Mouse (Mus musculus) embryonic facial prominence, embryonic 10.5 days (tissue): ENCODE measurements around the gene Uqcc3. TPM values are rescaled to one million over a fixed set of nuclear protein-coding genes. Genes with fewer than 3 reads are reported as not detected.
A peak's percentile ranks its signal among the peaks of the same experiment; 100 is the strongest.

Experiments used
- DNase-seq: peaks from one replicate; pipeline ENCODE4 v3.0.0-alpha.2; 2017; ENCODE audit warnings: low spot score
- H3K27ac ChIP-seq: fragments of 300-500 bp; sonication (generic); replicated peaks from 2 replicates; pipeline ENCODE4 v1.5.1; 2016; ENCODE audit warnings: mild to moderate bottlenecking
- H3K27me3 ChIP-seq: fragments of 300-500 bp; sonication (generic); replicated peaks from 2 replicates; pipeline ENCODE4 v1.6.1; 2016; ENCODE audit warnings: low read depth, mild to moderate bottlenecking; ENCODE audit not compliant: poor library complexity, severe bottlenecking
- H3K36me3 ChIP-seq: fragments of 300-500 bp; sonication (generic); replicated peaks from 2 replicates; pipeline ENCODE4 v1.6.1; 2016; ENCODE audit warnings: mild to moderate bottlenecking, moderate library complexity
- H3K4me1 ChIP-seq: fragments of 300-500 bp; sonication (generic); 2 replicates; pipeline ENCODE4 v1.6.1; 2016
- H3K4me3 ChIP-seq: fragments of 300-500 bp; sonication (generic); 2 replicates; pipeline ENCODE4 v1.5.1; 2016; ENCODE audit warnings: mild to moderate bottlenecking, moderate library complexity
- H3K9me3 ChIP-seq: fragments of 300-500 bp; sonication (generic); 2 replicates; pipeline ENCODE4 v1.6.1; 2016; ENCODE audit warnings: mild to moderate bottlenecking
- WGBS: fragments of 180-500 bp; shearing (Covaris S2); methylation state at CpG from one replicate; pipeline ENCODE4 v1.1.7; 2016; 5-methylcytosine and 5-hydroxymethylcytosine counted together
- polyA plus RNA-seq: library from polyadenylated mRNA; unstranded; fragments of >200 nt; fragmentation: Nextera tagmentation; extraction: Ambion mirVana; gene quantifications from 2 replicates; pipeline ENCODE4 v1.2.1, GENCODE M21; 2016

Gene Uqcc3
- polyA plus RNA-seq, 1 experiment from 2014 or later: 62.0 TPM

DNA sequence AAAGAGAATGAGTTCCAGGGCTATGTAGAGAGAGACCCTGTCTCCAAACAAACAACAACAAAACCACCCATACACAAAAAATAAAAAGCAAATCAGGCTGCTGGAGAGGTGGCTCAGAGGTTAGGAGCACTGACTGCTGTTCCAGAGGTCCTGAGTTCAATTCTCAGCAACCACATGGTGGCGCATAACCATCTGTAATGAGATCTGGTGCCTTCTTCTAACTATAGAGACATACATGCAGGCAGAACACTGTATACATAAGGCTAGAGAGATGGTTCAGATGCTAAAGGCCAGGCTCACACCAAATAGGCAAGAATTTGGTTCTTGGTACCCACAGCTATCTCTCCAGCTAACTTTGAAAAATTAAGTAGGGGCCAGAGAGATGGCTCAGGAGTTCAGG lies 21.7 kb downstream of the Uqcc3 start:
- DNase-seq: no peak
- no peak overlapping the region for H3K4me3 ChIP-seq

DNA sequence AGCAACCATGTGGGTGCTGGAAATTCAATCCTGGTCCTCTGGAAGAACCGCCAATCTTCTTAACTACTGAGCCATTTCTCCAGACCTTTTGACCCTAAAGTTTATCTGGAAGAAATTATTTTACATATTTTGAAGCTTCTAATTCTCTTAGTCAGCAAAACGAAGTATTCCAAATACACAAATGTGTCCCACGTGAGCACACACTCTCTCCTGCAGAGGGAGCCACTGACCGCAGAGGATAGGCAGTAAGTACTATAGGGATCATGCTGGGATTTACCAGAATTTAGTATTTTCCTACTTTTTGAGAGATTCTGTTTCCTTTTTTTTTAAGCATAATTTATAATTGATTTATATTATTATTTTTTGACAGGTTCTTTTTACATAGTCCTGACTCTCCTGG lies 23.0 kb downstream of the Uqcc3 start:
- Histone ChIP-seq H3K36me3 (no peaks in the 10 kb centered on the region), H3K27me3 (no peaks in the 10 kb centered on the region), H3K4me3 (no peak overlapping the region), H3K4me1 (peaks cover 9% of the 10 kb centered on the region), H3K9me3 (no peaks in the 10 kb centered on the region), H3K27ac (no peak overlapping the region)
- DNase-seq: peak; percentile 36
- WGBS: 43% methylated on average over 4 of the region's 4 CpGs

More for the DNA sequence above, 21.7 kb downstream of the Uqcc3 start:
- peaks cover 9% of the 10 kb centered on the region for H3K4me1 ChIP-seq
- WGBS: 18% methylated on average over 1 of the region's 1 CpGs
- no peaks in the 10 kb centered on the region for H3K36me3 ChIP-seq
- no peaks in the 10 kb centered on the region for H3K9me3 ChIP-seq
- no peak overlapping the region for H3K27ac ChIP-seq
- H3K27me3 ChIP-seq: no peaks in the 10 kb centered on the region

DNA sequence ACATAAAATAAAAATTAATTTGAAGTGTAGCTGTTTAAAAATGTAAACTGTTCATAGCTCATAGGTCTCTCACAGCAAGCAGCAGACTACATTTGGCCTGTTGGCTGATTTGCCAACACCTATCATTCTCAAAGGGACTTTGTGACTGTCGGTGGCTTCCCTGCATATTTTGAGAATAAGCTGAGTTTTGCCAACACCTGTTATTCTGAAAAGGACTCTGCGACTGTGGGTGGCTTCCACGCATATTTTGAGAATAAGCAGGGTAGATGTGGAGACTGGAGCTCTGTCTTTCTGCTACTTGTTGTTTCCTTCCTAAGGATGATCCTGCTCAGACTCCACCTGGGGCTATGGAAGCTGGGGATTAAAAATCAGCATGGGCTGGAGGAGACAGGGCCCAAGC lies 27.6 kb downstream of the Uqcc3 start:
- H3K27me3 ChIP-seq: no peaks in the 10 kb centered on the region
- H3K4me1 ChIP-seq: peaks cover 24% of the 10 kb centered on the region
- no peak overlapping the region for H3K27ac ChIP-seq
- H3K9me3 ChIP-seq: no peaks in the 10 kb centered on the region
- H3K4me3 ChIP-seq: no peak overlapping the region
- DNase-seq: no peak
- WGBS: 85% methylated on average over 3 of the region's 3 CpGs
- peaks cover 8% of the 10 kb centered on the region; the same call in 1 of the 2 replicates for H3K36me3 ChIP-seq

DNA sequence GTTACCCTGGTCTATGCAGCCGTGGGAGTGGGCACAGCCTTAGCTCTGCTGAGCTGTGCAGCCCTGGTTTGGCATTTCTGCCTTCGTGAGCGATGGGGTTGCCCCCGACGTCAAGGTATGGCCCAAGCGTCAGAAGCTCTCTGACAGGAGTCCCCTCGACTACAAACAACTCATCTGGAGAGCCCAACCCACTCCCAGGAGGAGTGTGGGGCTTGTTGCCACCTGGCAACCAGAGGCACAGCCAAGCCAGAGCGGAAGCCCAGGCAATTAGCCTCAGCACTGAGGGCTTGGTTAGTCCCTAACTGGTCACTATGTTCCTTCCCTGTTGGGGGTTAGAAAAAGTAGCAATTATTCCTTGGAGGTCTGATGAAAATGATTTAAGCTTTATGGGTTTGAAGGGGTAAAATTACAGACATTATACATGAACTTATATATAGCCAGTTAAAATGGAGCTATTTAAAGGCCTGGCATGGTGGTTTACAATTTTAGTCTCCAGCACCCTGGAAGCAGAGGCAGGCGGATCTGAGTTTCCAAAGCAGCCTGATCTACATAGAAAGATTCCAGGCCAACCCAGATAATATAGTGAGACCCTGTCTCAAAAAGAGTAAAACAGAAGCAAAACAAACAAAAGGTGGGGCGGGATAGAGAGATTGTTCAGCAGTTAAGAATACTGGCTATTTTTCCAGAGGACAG lies 28.3 kb downstream of the Uqcc3 start:
- DNase-seq: no peak
- Histone ChIP-seq H3K9me3 (no peaks in the 10 kb centered on the region), H3K4me3 (no peak overlapping the region), H3K36me3 (peaks cover 16% of the 10 kb centered on the region), H3K4me1 (peaks cover 27% of the 10 kb centered on the region), H3K27me3 (no peaks in the 10 kb centered on the region), H3K27ac (no peak overlapping the region; the same call in 1 of the 2 replicates)
- WGBS: 61% methylated on average over 10 of the region's 10 CpGs

DNA sequence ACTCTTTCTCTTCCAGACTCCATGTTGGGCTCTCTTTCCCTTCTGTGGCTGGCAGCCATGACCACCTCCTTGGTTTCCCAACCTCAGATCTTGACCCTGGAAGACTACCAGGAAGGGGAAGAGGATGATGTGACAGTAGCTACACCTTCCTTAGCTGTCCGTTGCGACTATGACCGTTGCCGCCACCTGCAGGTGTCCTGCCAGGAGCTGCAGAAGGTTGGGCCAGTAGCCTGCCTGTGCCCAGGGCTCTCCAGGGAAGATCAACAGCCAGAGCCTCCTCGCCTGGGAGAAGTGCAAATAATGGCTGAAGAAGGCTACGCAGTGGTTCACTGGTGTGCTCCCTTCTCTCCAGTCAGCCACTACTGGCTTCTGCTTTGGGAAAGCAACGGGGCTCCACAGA lies 29.1 kb downstream of the Uqcc3 start:
- Histone ChIP-seq H3K4me3 (no peak overlapping the region), H3K9me3 (no peaks in the 10 kb centered on the region), H3K36me3 (peaks cover 23% of the 10 kb centered on the region), H3K27ac (no peak overlapping the region; the same call in 1 of the 2 replicates), H3K27me3 (no peaks in the 10 kb centered on the region), H3K4me1 (peaks cover 27% of the 10 kb centered on the region)
- no peak for DNase-seq
- WGBS: 58% methylated on average over 7 of the region's 7 CpGs

DNA sequence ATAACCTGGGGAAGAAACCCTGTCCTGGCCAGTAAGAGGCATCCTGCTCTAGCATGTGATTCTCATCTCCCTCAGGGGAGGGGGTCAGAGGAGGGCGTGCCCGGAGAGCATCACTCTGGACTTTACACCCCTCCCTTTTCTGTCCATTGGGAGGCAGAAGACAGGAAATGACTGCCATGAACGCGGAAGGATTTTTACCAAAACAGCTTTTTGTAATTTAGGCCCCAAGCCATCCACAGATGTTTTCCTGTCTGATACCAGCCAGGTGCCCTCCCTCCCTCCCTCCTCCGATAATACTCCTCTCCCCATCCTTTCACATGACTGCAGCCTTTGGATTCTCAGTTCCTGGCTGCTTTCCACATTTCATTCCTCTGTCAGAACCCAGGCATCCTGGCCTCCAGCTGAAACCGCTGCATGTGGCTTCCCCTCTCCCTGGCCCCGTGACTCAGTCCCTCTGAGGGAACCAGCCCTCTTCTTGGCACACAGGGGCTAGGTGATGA lies 30.3 kb downstream of the Uqcc3 start, which contains the start of gene Lrrn4cl:
Gene Lrrn4cl, plus strand, starts transcription at position 367 of the 500 bp plus-strand sequence.
- H3K9me3 ChIP-seq: no peaks in the 10 kb centered on the region
- H3K4me1 ChIP-seq: peaks cover 27% of the 10 kb centered on the region
- no peaks in the 10 kb centered on the region for H3K27me3 ChIP-seq
- 21% methylated on average over 7 of the region's 7 CpGs for WGBS
- DNase-seq: peak; percentile 55
- H3K36me3 ChIP-seq: peaks cover 35% of the 10 kb centered on the region
- H3K27ac ChIP-seq: peak within 1 kb of the TSS; percentile 31
- no peak within 1 kb of the TSS for H3K4me3 ChIP-seq

DNA sequence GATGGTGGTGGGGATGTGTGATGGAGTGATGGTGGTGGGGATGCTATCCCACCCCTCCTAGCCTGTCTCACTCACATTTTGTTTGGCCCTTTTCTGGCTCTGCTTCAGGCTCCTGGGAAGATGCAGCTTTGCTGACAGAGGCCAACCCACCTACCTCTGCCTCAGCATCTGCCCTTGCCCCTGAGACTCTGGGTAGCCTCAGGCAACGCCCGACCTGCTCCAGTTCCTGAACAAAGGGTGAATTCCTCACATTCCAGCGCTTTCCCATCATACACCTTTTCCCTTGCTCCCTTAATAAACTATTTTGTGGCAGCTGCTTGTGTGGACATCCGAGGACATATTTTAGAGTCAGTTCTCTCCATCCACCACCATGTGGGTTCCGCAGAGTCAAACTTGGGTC lies 32.4 kb downstream of the Uqcc3 start:
- WGBS: 77% methylated on average over 5 of the region's 5 CpGs
- no peak overlapping the region for H3K4me3 ChIP-seq

DNA sequence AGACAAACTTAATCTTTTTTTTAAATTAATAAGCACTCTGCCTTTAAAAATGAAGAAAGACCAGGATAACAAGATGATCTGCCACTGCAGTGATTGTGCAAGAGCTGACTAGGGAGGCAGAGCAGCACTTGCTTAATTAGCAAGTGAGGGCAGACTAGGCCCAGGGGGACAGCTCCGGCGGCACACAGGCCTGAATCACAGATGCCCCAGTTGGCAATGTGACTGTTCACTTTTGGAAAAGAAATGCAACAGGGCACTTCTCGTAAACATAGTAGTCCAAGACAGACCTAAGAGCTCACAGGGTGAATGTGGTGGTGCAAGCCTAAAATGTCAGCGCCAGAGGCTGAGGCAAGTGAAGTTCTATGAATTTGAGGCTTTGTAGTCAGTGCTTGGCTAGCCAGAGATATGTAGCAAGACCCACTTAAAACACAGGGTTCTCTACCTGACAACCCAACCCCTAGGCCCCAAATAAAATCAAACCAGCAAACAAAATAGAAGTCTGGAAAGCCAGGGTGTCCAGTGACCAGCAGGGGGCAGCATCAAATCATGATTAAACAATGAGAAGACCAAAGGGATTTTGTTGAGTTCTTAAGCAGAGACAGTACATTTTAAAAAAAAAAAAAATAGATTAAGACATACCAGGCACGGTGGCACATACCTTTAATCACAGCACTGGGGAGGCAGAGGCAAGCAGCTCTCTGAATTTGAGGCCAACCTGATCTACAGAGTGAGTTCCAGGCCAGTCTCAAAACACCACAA lies 36.2 kb downstream of the Uqcc3 start:
- Histone ChIP-seq H3K4me1 (peaks cover 24% of the 10 kb centered on the region), H3K9me3 (no peaks in the 10 kb centered on the region), H3K4me3 (no peak overlapping the region), H3K36me3 (peaks cover 53% of the 10 kb centered on the region), H3K27ac (no peak overlapping the region), H3K27me3 (no peaks in the 10 kb centered on the region)
- 65% methylated on average over 5 of the region's 5 CpGs for WGBS
- DNase-seq: peak; percentile 77

More for the DNA sequence above, 32.4 kb downstream of the Uqcc3 start:
- no peak overlapping the region for H3K27ac ChIP-seq
- H3K27me3 ChIP-seq: no peaks in the 10 kb centered on the region
- DNase-seq: no peak
- H3K9me3 ChIP-seq: no peaks in the 10 kb centered on the region
- peaks cover 27% of the 10 kb centered on the region for H3K4me1 ChIP-seq
- H3K36me3 ChIP-seq: peaks cover 36% of the 10 kb centered on the region

DNA sequence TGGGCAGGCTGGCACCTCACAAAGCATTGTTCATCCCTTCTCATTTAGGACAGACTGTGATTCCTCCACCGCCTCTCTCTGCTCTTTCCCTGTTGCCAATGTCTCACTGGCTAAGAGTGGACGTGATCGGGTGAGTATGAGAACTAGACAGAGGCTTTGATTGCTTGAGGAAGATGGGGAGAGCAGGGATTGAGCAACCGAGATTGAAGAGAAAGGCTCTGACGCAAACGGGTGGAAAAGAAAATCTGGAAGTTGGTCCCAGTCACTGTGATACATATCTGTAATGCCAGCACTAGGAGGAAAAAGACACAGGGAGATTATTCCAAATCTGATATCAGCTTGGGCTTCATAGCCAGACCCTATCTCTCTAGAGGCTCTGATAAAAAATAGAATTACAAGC lies 37.8 kb downstream of the Uqcc3 start:
- H3K27ac ChIP-seq: no peak overlapping the region
- H3K4me1 ChIP-seq: peaks cover 34% of the 10 kb centered on the region
- peaks cover 43% of the 10 kb centered on the region for H3K36me3 ChIP-seq
- DNase-seq: no peak
- no peaks in the 10 kb centered on the region for H3K27me3 ChIP-seq
- 88% methylated on average over 6 of the region's 6 CpGs for WGBS
- no peak overlapping the region for H3K4me3 ChIP-seq
- no peaks in the 10 kb centered on the region for H3K9me3 ChIP-seq

DNA sequence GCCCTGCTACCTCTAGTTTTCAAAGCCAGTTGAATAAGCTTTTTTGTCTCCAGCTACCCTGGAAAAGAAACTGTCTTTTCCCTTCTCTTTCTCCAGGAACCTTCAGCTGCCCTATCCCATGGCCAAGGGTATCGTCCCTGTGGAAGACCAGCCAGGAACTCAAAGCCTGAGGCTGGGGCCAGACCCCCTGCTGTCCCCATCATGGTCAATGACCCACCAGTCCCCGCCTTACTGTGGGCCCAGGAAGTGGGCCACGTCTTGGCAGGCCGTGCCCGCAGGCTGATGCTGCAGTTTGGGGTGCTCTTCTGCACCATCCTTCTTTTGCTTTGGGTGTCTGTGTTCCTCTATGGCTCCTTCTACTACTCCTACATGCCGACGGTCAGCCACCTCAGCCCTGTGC lies 39.7 kb downstream of the Uqcc3 start:
- no peak for DNase-seq
- 90% methylated on average over 7 of the region's 7 CpGs for WGBS
- no peaks in the 10 kb centered on the region for H3K9me3 ChIP-seq

DNA sequence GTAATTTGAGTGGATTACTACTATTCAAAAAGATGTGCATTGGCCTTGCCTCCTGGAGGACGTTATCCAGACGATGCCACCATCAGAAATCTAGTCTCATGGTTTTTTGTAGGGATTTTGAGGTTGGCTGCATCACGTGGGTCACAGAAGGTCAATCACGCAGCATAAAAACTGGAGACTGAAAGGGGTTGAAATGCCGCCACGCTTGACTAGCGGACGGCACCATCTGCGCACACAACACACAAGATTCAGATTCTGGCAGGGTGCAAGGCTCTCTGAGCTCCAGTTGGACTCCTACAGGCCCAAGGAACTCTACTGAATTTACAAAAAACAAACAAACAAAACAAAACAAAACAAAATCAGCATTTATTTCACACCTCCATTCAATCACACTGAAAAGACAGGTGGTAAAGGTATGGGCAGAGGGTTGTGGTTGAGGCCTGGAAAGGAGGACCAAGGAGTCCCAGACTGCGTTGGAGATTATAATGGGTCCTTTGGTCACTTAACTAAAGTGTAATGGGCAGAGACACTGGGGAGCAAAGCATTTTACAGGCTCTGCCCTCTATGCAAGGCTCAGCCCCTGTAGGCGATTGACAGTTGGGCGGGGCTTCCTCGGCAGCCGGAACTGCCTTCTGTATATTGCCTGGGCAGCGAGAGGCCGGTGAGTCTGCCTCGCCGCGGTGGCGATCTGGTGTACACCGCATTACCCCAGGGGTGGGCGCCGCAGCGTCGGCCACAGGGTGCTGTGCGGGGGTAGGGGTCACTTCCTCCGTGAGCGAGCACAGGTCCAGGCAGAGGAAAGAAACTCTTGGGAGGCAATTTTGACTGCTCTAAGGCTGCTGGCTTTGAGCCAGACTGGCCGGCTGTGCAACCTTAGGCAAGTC lies 40.6 kb downstream of the Uqcc3 start:
- Histone ChIP-seq H3K27me3 (no peaks in the 10 kb centered on the region), H3K9me3 (no peaks in the 10 kb centered on the region), H3K4me3 (peak overlapping the region; percentile 69), H3K36me3 (peaks cover 31% of the 10 kb centered on the region), H3K27ac (peak overlapping the region; percentile 76), H3K4me1 (peaks cover 39% of the 10 kb centered on the region)
- peak; percentile 72 for DNase-seq
- 23% methylated on average over 29 of the region's 29 CpGs for whole genome bisulfite sequencing

More for the DNA sequence above, 39.7 kb downstream of the Uqcc3 start:
- Histone ChIP-seq H3K4me3 (peak overlapping the region; percentile 69), H3K4me1 (peaks cover 39% of the 10 kb centered on the region), H3K27ac (peak overlapping the region; percentile 76; the same call in 1 of the 2 replicates), H3K27me3 (no peaks in the 10 kb centered on the region), H3K36me3 (peaks cover 29% of the 10 kb centered on the region)
